25 mouse cellular contexts compared by ENCODE assay signal in genomic region chr1:136611803-136612202, GRCm38 (mm10).
"Had no signal": no experiment of that assay in that cellular context is flagged by ENCODE, and none has a peak within 500 bp of the region (broad histone marks: within the 10 kb centered on the region; RNA-seq: fewer than 3 reads in every experiment).

No protein-coding gene starts in this region.

- H3K27ac ChIP-seq: heart, embryonic 13.5 days; heart, embryonic 15.5 days; hindbrain, embryonic 13.5 days; hindbrain, embryonic 15.5 days; hindbrain, postnatal 0 days; kidney, embryonic 15.5 days; kidney, postnatal 0 days; limb, embryonic 13.5 days; limb, embryonic 15.5 days; liver, embryonic 12.5 days; liver, embryonic 14.5 days had no signal

- DNase-seq: gastrocnemius, postnatal 14 days; gastrocnemius, postnatal 36 days; heart, adult 18-20 months; heart, postnatal 14 days; heart, postnatal 36 days; kidney, adult 11 months; kidney, adult 2 months; kidney, adult 9 months; kidney, postnatal 14 days; kidney, postnatal 36 days; layer of hippocampus, adult 9-11 months; layer of hippocampus, postnatal 36 days; left cerebral cortex, postnatal 4 days had no signal

- ATAC-seq: hindbrain, postnatal 0 days; intestine, embryonic 16.5 days; liver, embryonic 12.5 days had no signal

- H3K4me1 ChIP-seq: hindbrain, embryonic 13.5 days; limb, embryonic 13.5 days; limb, embryonic 15.5 days had no signal

- H3K4me3 ChIP-seq: heart, embryonic 13.5 days; heart, embryonic 15.5 days; hindbrain, embryonic 13.5 days; hindbrain, embryonic 15.5 days; kidney, embryonic 15.5 days; limb, embryonic 13.5 days; limb, embryonic 15.5 days; liver, embryonic 12.5 days had no signal
